Mouse (Mus musculus) olfactory bulb, adult 2 months (tissue): Measurements from ENCODE around the gene Tubb3.

ENCODE experiments used
- CTCF ChIP-seq: fragments of 200-500 bp; IDR thresholded peaks from 2 replicates; pipeline ENCODE4 v1.5.1; 2012; ENCODE audit warnings: low read depth, mild to moderate bottlenecking, low read length, moderate library complexity; ENCODE audit not compliant: insufficient read depth
- POLR2A ChIP-seq: fragments of 200-500 bp; IDR thresholded peaks from 2 replicates; pipeline ENCODE4 v1.6.1; 2012; ENCODE audit warnings: mild to moderate bottlenecking, low read depth, low read length, moderate library complexity; ENCODE audit not compliant: insufficient read depth

- TF ChIP-seq CTCF = no peak
- no peak; the same call in 1 of the 2 replicates for TF ChIP-seq POLR2A
These were observed 1.4 kb downstream of the Tubb3 start for GRCm38 (mm10) chr8:123412560-123413170.
